9 mouse cellular contexts compared by ENCODE assay signal in genomic region chr1:182095240-182095741, GRCm38 (mm10). TPM values are rescaled to one million over a fixed set of nuclear protein-coding genes. Genes with fewer than 3 reads are reported as not detected.
DNase-seq lines count a peak whose midpoint lies in the region; ATAC-seq and TF ChIP-seq lines count a peak whose summit lies in the region.
"Had no signal": no experiment of that assay in that cellular context is flagged by ENCODE, and none has a peak within 500 bp of the region (broad histone marks: within the 10 kb centered on the region; RNA-seq: fewer than 3 reads in every experiment).

No protein-coding gene starts in this region.

- H3K36me3 ChIP-seq in neural tube, embryonic 13.5 days, result no peaks in the 10 kb centered on the region
- H3K36me3 ChIP-seq in heart, postnatal 0 days (replicated peaks; ENCODE audit: control insufficient read depth, insufficient read depth, low read length), result no peaks in the 10 kb centered on the region
- H3K36me3 ChIP-seq: liver, embryonic 13.5 days had no signal

- ATAC-seq in neural tube, embryonic 13.5 days (ENCODE audit: low read depth), result no peak
- ATAC-seq in heart, postnatal 0 days (ENCODE audit: insufficient read depth, low read depth), result peak; percentile 27; the same call in 1 of the 2 replicates

- H3K4me2 ChIP-seq in neural tube, embryonic 13.5 days, result no peak overlapping the region
- H3K4me2 ChIP-seq in heart, postnatal 0 days (ENCODE audit: low read depth, low read length), result peak overlapping the region; percentile 25; the same call in 1 of the 2 replicates
- H3K4me2 ChIP-seq: liver, embryonic 13.5 days had no signal

- TF ChIP-seq CTCF in heart, postnatal 0 days (IDR thresholded peaks at IDR 0.05; ENCODE audit: low read depth), result no peak

- no peak for TF ChIP-seq EP300 in heart, postnatal 0 days (IDR thresholded peaks at IDR 0.05; ENCODE audit: low read depth)

- WGBS in neural tube, embryonic 13.5 days, result 17% methylated on average over 10 of the region's 10 CpGs
- WGBS in heart, postnatal 0 days, result 25% methylated on average over 10 of the region's 10 CpGs

- peaks cover 46% of the 10 kb centered on the region for H3K4me1 ChIP-seq in neural tube, embryonic 13.5 days (replicated peaks)
- H3K4me1 ChIP-seq in heart, postnatal 0 days (ENCODE audit: control insufficient read depth, insufficient read depth), result peaks cover 19% of the 10 kb centered on the region

- no peaks in the 10 kb centered on the region for H3K27me3 ChIP-seq in neural tube, embryonic 13.5 days
- H3K27me3 ChIP-seq in heart, postnatal 0 days (ENCODE audit: control insufficient read depth, insufficient read depth, low read length), result no peaks in the 10 kb centered on the region
- H3K27me3 ChIP-seq: liver, embryonic 13.5 days had no signal

- DNase-seq in adrenal gland, adult 2 months, result peak; percentile 31
- no peak for DNase-seq in adrenal gland, postnatal 10 days
- no peak for DNase-seq in neural tube, embryonic 10.5 days (ENCODE audit: extremely low spot score, low spot score)
- DNase-seq in heart, postnatal 0 days (ENCODE audit: low spot score), result peak; percentile 55
- DNase-seq in kidney, postnatal 4 days, result peak; percentile 77 to 84
- DNase-seq in embryo, embryonic 11 days, result no peak
- no peak for DNase-seq in layer of hippocampus, adult 11-12 months (ENCODE audit: low spot score)
- DNase-seq: liver, embryonic 13.5 days had no signal

- H3K4me3 ChIP-seq in neural tube, embryonic 13.5 days, result no peak overlapping the region
- H3K4me3 ChIP-seq in heart, postnatal 0 days (ENCODE audit: low read depth, low read length), result no peak overlapping the region
- H3K4me3 ChIP-seq: liver, embryonic 13.5 days had no signal

- H3K27ac ChIP-seq in neural tube, embryonic 13.5 days (replicated peaks), result peak overlapping the region; percentile 65
- H3K27ac ChIP-seq in heart, postnatal 0 days (ENCODE audit: low read depth), result no peak overlapping the region
- H3K27ac ChIP-seq: liver, embryonic 13.5 days had no signal

- H3K9ac ChIP-seq in neural tube, embryonic 13.5 days, result no peak overlapping the region
- no peak overlapping the region for H3K9ac ChIP-seq in heart, postnatal 0 days (replicated peaks; ENCODE audit: low read depth, low read length)
- H3K9ac ChIP-seq: liver, embryonic 13.5 days had no signal

- H3K9me3 ChIP-seq in neural tube, embryonic 13.5 days, result no peaks in the 10 kb centered on the region
- H3K9me3 ChIP-seq in heart, postnatal 0 days (replicated peaks; ENCODE audit: control insufficient read depth, low read length), result no peaks in the 10 kb centered on the region
- H3K9me3 ChIP-seq: liver, embryonic 13.5 days had no signal

RNA-seq across cellular contexts. Expression of gene Srp9, which starts 29.2 kb away (rescaled TPM):
- total RNA-seq in adrenal gland, adult 2 months (2021), result 10 to 100 TPM; 46.4 to 64.9 TPM
- 22.7 and 29.6 TPM in 2 replicates for polyA plus RNA-seq in adrenal gland, adult 2 months (2012; rRNA removed)
- 10 to 100 TPM; 51.9 to 57.0 TPM for total RNA-seq in adrenal gland, postnatal 10 days (2021)
- polyA plus RNA-seq in neural tube, embryonic 13.5 days (2015; fragmentation: Nextera tagmentation; extraction: Ambion mirVana), result 139 and 143 TPM in 2 replicates
- total RNA-seq in heart, postnatal 0 days (2014; rRNA removed; ENCODE audit: low replicate concordance), result 62.5 and 65.0 TPM in 2 replicates
- polyA plus RNA-seq in heart, postnatal 0 days (2015; fragmentation: Nextera tagmentation; extraction: Ambion mirVana), result 147 and 155 TPM in 2 replicates

Comparison
In these comparisons a context has a peak if more than half of its experiments do, and no peak if none do; other contexts are left out.
1. DNase-seq: peak in adrenal gland, adult 2 months (single experiment), heart, postnatal 0 days (single experiment) and kidney, postnatal 4 days (2 of 2); none in adrenal gland, postnatal 10 days (single experiment), neural tube, embryonic 10.5 days (single experiment), embryo, embryonic 11 days (single experiment) and layer of hippocampus, adult 11-12 months (single experiment).